Mouse (Mus musculus) liver, adult 2 months (tissue): ENCODE results near the gene Lhfpl2. TPM values are rescaled to one million over a fixed set of nuclear protein-coding genes. Genes with fewer than 3 reads are reported as not detected.

Experiments
- DNase-seq: peaks from one replicate; pipeline ENCODE4 v3.0.0-alpha.2; 2011; ENCODE audit warnings: low read depth, low spot score; ENCODE audit errors: extremely low read depth
- H3K27ac ChIP-seq: fragments of 200-500 bp; replicated peaks from 2 replicates; pipeline ENCODE4 v1.5.1; 2012; ENCODE audit warnings: low read depth, mild to moderate bottlenecking, control low read depth, inconsistent platforms, low read length; ENCODE audit not compliant: insufficient read depth
- H3K27me3 ChIP-seq: fragments of 200-500 bp; 2 replicates; pipeline ENCODE4 v1.6.1; 2012; ENCODE audit warnings: mild to moderate bottlenecking, moderate library complexity, low read length, inconsistent platforms; ENCODE audit not compliant: control insufficient read depth, insufficient read depth
- H3K36me3 ChIP-seq: fragments of 200-500 bp; 2 replicates; pipeline ENCODE4 v1.6.1; 2012; ENCODE audit warnings: low read length, inconsistent platforms; ENCODE audit not compliant: control insufficient read depth, insufficient read depth
- H3K4me1 ChIP-seq: fragments of 200-500 bp; 2 replicates; pipeline ENCODE4 v1.6.1; 2011; ENCODE audit warnings: low read length; ENCODE audit not compliant: control insufficient read depth, insufficient read depth
- H3K4me3 ChIP-seq: fragments of 200-500 bp; 2 replicates; pipeline ENCODE4 v1.5.1; 2011; ENCODE audit warnings: low read depth, mild to moderate bottlenecking, control low read depth, low read length, moderate library complexity; ENCODE audit not compliant: insufficient read depth
- H3K79me2 ChIP-seq: fragments of 200-500 bp; 2 replicates; pipeline ENCODE4 v1.6.1; 2012; ENCODE audit warnings: inconsistent platforms, mild to moderate bottlenecking, low read length, moderate library complexity; ENCODE audit not compliant: control insufficient read depth, insufficient read depth
- H3K9ac ChIP-seq: fragments of 200-500 bp; 2 replicates; pipeline ENCODE4 v1.6.1; 2012; ENCODE audit warnings: low read depth, mild to moderate bottlenecking, control low read depth, inconsistent platforms, low read length
- CTCF ChIP-seq: fragments of 200-500 bp; IDR thresholded peaks from 2 replicates; pipeline ENCODE4 v1.5.1; 2011; ENCODE audit warnings: low read depth, low read length, control low read depth
- POLR2A ChIP-seq: fragments of 200-500 bp; IDR thresholded peaks from 2 replicates; pipeline ENCODE4 v1.6.1; 2011; ENCODE audit warnings: low read length, control low read depth; ENCODE audit not compliant: insufficient read depth; ENCODE audit errors: extremely low read depth
- WGBS: fragments of 180-500 bp; shearing (Covaris S2); methylation state at CpG from one replicate; pipeline ENCODE4 v1.1.7; 2018; 5-methylcytosine and 5-hydroxymethylcytosine counted together
- polyA plus RNA-seq: library from polyadenylated mRNA; depleted of rRNA; stranded (reverse); fragments of >200 nt; gene quantifications from 2 replicates; pipeline ENCODE4 v1.2.3, GENCODE M21; 2012
- total RNA-seq: library from RNA; depleted of rRNA; stranded (reverse); fragments of >200 nt; gene quantifications from 2 replicates; pipeline ENCODE4 v1.2.3, GENCODE M21; 2014

Lhfpl2 gene
- total and polyA plus RNA-seq, 2 experiments, result 4.1 to 8.7 TPM

- WGBS, result 67% methylated on average over 7 of the region's 7 CpGs
- Histone ChIP-seq H3K79me2 (no peaks in the 10 kb centered on the region), H3K4me3 (no peak overlapping the region), H3K27ac (peak overlapping the region; percentile 56), H3K27me3 (no peaks in the 10 kb centered on the region), H3K9ac (no peak overlapping the region), H3K36me3 (no peaks in the 10 kb centered on the region), H3K4me1 (peaks cover 4% of the 10 kb centered on the region; the same call in 1 of the 2 replicates)
- TF ChIP-seq CTCF, result no peak
- TF ChIP-seq POLR2A, result no peak
- no peak for DNase-seq
These were observed 102.1 kb downstream of the Lhfpl2 start for GRCm38 (mm10) chr13:94159478-94160220.

GRCm38 (mm10) chr13:94164501-94164900, 106.9 kb downstream of the Lhfpl2 start:
- H3K27ac ChIP-seq, result no peak overlapping the region
- 40% methylated on average over 6 of the region's 6 CpGs for WGBS
- H3K9ac ChIP-seq, result no peak overlapping the region
- peak; percentile 21 for DNase-seq
- no peak overlapping the region for H3K4me3 ChIP-seq
- no peaks in the 10 kb centered on the region for H3K36me3 ChIP-seq
- TF ChIP-seq POLR2A (no peak), CTCF (no peak)
- H3K4me1 ChIP-seq, result peaks cover 3% of the 10 kb centered on the region; the same call in 1 of the 2 replicates
- H3K27me3 ChIP-seq, result no peaks in the 10 kb centered on the region
- H3K79me2 ChIP-seq, result no peaks in the 10 kb centered on the region

DNA sequence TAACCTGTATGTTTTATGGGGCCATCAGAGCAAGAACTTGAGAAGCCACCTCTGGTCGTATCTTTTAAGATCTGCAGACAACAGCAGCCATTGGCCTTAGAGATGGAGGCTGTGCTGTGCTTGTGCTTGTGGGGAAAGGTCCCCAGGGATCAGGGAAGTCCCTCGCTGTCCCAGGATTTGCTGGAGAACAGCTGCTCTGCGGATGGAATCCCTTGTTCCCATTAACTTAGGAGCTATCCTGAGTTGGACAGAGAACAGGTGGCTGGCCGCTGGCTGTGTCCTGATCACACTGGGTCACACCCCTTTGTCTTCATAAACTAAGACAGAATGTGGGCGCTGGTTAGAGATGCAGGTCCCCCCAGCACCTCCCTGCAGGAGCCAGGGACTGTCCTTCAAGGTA, 110.7 kb downstream of the Lhfpl2 start:
- WGBS, result 88% methylated on average over 5 of the region's 5 CpGs
- H3K27ac ChIP-seq, result no peak overlapping the region
- TF ChIP-seq CTCF (no peak), POLR2A (no peak)
- H3K36me3 ChIP-seq, result no peaks in the 10 kb centered on the region
- H3K4me1 ChIP-seq, result no peaks in the 10 kb centered on the region
- DNase-seq, result no peak
- H3K9ac ChIP-seq, result no peak overlapping the region
- H3K27me3 ChIP-seq, result no peaks in the 10 kb centered on the region
- no peaks in the 10 kb centered on the region for H3K79me2 ChIP-seq
- no peak overlapping the region for H3K4me3 ChIP-seq

DNA sequence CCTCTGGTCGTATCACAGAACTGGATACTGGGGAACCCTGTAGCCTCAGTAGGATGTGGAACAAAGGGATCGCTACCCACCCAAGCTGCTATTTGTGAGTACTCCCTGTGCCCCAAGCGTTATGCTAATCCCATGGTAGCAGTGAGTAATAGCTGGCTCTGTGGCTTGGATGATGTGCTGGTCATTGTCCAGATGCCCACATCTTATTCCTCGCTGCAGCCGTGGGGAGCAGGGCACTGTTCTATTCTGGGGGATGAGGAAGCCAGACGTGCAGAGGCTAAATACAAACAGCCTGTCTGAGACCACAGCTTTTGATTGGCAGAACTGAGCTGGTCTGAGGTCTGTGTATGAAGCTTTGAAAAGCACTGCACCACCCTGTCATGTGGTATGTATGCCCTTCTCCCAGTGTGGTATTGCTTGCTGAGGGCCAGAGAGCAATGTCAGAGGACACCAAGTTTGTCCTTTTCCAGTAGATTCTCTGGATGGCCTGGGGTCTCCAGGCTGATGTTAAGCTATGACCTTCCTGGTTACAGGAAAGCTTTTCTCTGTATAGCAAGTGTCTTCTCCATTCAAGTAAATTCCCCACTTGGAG, 111.8 kb downstream of the Lhfpl2 start:
- Histone ChIP-seq H3K4me3 (no peak overlapping the region), H3K9ac (no peak overlapping the region), H3K4me1 (peaks cover 4% of the 10 kb centered on the region), H3K36me3 (no peaks in the 10 kb centered on the region), H3K79me2 (no peaks in the 10 kb centered on the region), H3K27ac (no peak overlapping the region), H3K27me3 (no peaks in the 10 kb centered on the region)
- 83% methylated on average over 6 of the region's 6 CpGs for WGBS
- no peak for DNase-seq
- TF ChIP-seq CTCF, result no peak
- no peak for TF ChIP-seq POLR2A

DNA sequence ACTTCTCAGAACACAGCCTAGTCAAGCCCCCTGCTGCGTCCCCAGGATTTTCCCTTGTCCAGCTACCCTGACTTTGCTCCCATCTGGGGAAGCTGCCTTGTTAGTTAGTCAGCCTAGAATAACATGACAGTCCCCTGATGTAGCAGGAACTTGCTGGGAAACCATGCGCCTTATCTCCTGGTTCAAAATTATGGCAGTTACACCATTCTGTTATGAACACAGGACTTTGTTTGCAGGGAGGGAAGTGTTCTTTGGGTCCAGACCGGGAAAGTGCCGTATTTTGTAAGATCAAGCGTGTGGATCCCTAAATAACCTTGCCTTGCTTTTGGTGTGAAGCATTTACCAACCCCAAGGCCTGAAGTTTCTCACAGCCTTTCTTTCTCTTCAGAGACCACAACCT, 114.0 kb downstream of the Lhfpl2 start:
- no peak overlapping the region for H3K27ac ChIP-seq
- H3K4me1 ChIP-seq, result peaks cover 4% of the 10 kb centered on the region
- no peak overlapping the region for H3K9ac ChIP-seq
- no peak for DNase-seq
- no peaks in the 10 kb centered on the region for H3K79me2 ChIP-seq
- H3K4me3 ChIP-seq, result no peak overlapping the region
- no peaks in the 10 kb centered on the region for H3K27me3 ChIP-seq
- H3K36me3 ChIP-seq, result no peaks in the 10 kb centered on the region
- TF ChIP-seq CTCF (no peak), POLR2A (no peak)
- 81% methylated on average over 5 of the region's 5 CpGs for WGBS
